Mouse (Mus musculus) central nervous system, embryonic 14 days (tissue): ENCODE measurements around the gene Carmil2. TPM values are rescaled to one million over a fixed set of nuclear protein-coding genes. Genes with fewer than 3 reads are reported as not detected.

Source experiments
- polyA plus RNA-seq: library from polyadenylated mRNA; depleted of rRNA; stranded (reverse); fragments of >200 nt; gene quantifications from 2 replicates; pipeline ENCODE4 v1.2.3, GENCODE M21; 2012; rRNA removed

Gene Carmil2
- 14.9 and 17.0 TPM in 2 replicates for polyA plus RNA-seq

DNA sequence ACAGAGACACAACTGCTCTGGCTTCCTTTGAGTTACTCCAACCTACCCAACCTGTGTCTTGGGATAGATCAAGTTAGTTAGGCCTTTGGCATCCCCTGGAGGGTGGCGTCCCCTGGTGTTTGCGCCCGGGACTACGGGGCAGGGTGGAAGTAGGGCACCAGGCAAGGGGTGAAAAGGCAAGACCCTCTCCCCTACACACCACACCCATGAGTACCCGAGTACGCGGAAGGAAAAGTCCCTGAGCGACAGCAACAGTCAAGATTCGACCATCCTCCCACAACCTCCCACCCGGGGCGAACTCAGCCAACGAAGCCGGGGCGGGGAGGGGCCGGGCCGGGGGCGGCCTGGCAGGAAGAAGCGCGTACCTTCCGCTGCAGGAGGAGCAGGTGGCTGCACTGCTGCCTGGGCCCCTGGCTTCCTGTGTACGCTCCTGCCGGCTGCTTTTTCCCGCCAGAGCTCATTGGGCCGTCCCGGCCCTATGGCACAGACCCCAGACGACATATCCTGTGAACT is at the start of gene Carmil2:
Gene Carmil2, plus strand, starts transcription at position 479 of the 513 bp plus-strand sequence.

DNA sequence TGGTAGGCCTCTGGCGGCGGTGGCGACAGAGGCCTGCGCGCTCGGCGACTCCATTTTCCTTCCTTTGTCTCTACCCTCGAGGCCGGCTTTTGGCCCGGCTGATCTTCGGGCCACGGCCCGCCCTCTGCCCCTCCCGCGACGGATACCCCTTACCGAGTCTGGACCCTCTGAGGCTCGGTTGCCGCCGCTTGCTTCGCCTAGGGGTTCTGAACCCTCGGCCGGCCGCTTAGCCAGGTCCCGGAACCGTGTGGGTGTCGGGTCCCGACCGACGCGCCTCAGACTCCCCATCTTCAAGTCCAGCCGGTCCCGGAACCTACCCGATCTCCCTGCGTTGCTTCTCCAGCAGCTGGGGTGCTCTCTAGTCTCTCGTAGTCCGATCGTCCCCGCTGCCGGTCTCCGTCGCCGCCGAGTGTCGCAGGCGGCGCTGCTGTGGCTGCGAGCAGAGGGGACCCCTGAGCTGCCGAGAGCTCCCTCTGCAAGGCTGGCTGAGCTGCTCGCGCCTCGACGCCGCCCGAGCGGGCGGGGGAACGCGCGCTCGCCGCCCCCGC is 49.0 kb upstream of the Carmil2 start, which contains the start of gene Agrp:
Gene Agrp, minus strand, starts transcription at position 431 of the 548 bp plus-strand sequence.

DNA sequence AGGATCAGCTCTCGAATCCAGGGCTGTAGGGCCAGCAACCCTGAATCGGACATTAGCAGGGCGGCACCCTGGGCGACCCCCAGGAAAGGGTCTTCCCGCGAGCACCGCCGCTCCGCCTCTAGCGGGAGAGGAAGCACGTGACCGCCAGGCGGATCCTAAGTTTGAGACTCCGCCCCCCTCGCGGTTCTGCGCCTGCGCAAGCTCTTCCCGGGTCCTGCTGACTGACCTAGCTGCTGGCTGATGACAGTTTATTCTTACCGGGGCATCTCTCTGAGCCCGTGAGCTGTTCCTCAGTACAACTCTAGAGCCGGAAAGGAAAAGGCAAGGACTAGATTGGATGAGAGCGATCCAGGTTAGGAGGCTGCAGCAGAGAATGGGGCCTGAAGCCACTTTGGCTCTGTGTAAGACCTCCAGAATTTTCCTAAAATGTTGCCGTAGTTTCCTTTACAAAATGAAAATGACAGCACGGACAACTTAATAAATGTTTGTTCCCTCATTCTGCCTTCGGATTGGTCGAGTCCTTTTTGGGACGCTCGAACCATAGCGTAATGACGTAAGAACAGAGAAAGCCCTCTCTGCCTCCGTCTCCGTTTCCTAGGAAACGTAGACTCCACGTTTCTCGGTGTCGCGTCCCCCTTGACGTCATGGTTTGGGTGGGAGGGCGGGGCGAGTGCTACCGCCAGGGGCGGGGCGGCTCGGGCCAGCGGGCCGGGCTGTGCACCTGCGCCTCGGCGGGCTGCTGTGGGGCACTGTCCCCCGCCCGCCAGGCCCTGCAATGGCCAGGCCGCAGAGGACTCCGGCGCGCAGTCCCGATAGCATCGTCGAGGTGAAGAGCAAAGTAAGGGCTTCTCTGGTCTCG is 15.1 kb downstream of the Carmil2 start, which contains the start of the genes Acd and Pard6a:
Gene Acd, minus strand, starts transcription at position 137 of the 859 bp plus-strand sequence.
Gene Pard6a, plus strand, starts transcription at position 183 of the 859 bp plus-strand sequence.

DNA sequence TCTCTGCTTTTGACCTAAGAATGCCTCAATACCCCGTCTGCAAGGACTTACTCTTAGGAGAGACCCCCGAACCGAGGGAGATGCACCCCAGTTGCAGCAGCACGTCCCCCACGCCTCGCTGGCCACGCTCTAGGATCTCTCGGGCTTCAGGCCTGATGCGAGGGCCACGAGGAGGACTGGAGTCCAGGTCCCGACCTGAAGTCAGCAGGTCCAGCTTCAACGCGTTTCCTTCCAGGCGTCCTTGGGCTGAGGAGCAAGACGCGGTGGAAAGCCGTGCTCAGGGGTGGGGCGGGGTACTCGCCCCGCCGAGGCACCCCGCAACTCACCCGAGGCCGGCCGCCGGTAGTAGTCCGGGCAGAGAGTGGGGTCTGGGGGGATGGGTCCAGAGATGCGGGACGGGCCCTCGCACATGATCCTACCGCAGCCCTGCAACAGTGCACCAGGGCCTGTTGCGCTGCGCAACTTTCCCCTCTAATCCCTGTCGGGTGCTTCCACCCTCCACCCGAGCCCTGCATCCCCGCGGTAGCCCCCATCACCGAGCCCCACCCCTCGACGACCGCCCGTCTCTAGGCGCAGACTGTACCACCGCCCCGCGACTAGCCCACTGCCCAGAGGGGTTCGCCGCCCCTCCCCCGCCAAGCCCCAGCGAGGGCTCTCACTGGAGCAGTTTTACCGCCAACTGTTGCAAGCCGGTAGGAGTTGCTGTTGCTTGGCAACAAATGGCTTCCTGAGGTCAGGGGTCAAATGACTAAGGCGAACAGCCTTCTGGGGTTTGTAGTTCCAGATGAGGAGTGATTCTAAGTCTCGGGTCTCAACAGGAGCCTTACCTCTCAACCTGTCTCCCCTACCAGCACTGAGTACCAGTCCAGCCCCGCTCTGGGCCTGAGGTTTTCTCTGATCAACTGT is 21.7 kb downstream of the Carmil2 start, which contains the start of the genes 4933405L10Rik and Enkd1:
Gene 4933405L10Rik, plus strand, starts transcription at position 158 of the 906 bp plus-strand sequence.
Gene Enkd1, minus strand, starts transcription at position 713 of the 906 bp plus-strand sequence.

Other genes starting within 250 kb of the Carmil2 start
- 75.6 and 110 TPM in 2 replicates for gene Tppp3, start 214.7 kb upstream of the Carmil2 start, polyA plus RNA-seq
- 40.0 and 48.8 TPM in 2 replicates for gene Zdhhc1, start 189.4 kb upstream of the Carmil2 start, polyA plus RNA-seq
- gene Hsd11b2, start 167.5 kb upstream of the Carmil2 start, polyA plus RNA-seq = 5.6 and 7.0 TPM in 2 replicates
- gene Atp6v0d1, start 120.2 kb upstream of the Carmil2 start, polyA plus RNA-seq = 195 and 196 TPM in 2 replicates
- 26.2 and 29.3 TPM in 2 replicates for gene Ripor1, start 81.0 kb upstream of the Carmil2 start, polyA plus RNA-seq
- 52.0 and 56.2 TPM in 2 replicates for gene Ctcf, start 49.7 kb upstream of the Carmil2 start, polyA plus RNA-seq
- 0.29 and 0.39 TPM in 2 replicates for gene Agrp, start 48.9 kb upstream of the Carmil2 start, polyA plus RNA-seq
- gene Acd, start 14.8 kb downstream of the Carmil2 start, polyA plus RNA-seq = 63.0 and 63.9 TPM in 2 replicates
- 39.2 and 42.0 TPM in 2 replicates for gene Pard6a, start 14.9 kb downstream of the Carmil2 start, polyA plus RNA-seq
- 0.07 and 0.14 TPM in 2 replicates for gene 4933405L10Rik, start 21.4 kb downstream of the Carmil2 start, polyA plus RNA-seq
- gene Enkd1, start 21.9 kb downstream of the Carmil2 start, polyA plus RNA-seq = 30.9 and 31.2 TPM in 2 replicates
- gene Gfod2, start 72.4 kb downstream of the Carmil2 start, polyA plus RNA-seq = 51.1 and 52.5 TPM in 2 replicates
- 33.4 and 35.4 TPM in 2 replicates for gene Ranbp10, start 141.1 kb downstream of the Carmil2 start, polyA plus RNA-seq
- gene Tsnaxip1, start 141.5 kb downstream of the Carmil2 start, polyA plus RNA-seq = 0.51 and 0.74 TPM in 2 replicates
- gene Cenpt, start 167.0 kb downstream of the Carmil2 start, polyA plus RNA-seq = 101 and 102 TPM in 2 replicates
- 59.7 and 67.0 TPM in 2 replicates for gene Thap11, start 168.9 kb downstream of the Carmil2 start, polyA plus RNA-seq
- 236 and 293 TPM in 2 replicates for gene Nutf2, start 174.3 kb downstream of the Carmil2 start, polyA plus RNA-seq
- 76.2 and 83.8 TPM in 2 replicates for gene Edc4, start 194.6 kb downstream of the Carmil2 start, polyA plus RNA-seq
- gene Nrn1l, start 207.3 kb downstream of the Carmil2 start, polyA plus RNA-seq = 1.2 and 1.3 TPM in 2 replicates
- 19.6 and 25.0 TPM in 2 replicates for gene Pskh1, start 214.2 kb downstream of the Carmil2 start, polyA plus RNA-seq
- 6.8 and 7.4 TPM in 2 replicates for gene Ctrl, start 247.6 kb downstream of the Carmil2 start, polyA plus RNA-seq